Mouse (Mus musculus) lung, adult 2 months (tissue): ENCODE results near the gene Ddx58.

Experiments
- CTCF ChIP-seq: fragments of 200-500 bp; IDR thresholded peaks from 2 replicates; pipeline ENCODE4 v1.5.1; 2011; ENCODE audit warnings: mild to moderate bottlenecking, low read length, control low read depth; ENCODE audit not compliant: insufficient read depth
- POLR2A ChIP-seq: fragments of 200-500 bp; IDR thresholded peaks from 2 replicates; pipeline ENCODE4 v1.6.1; 2011; ENCODE audit warnings: low read depth, mild to moderate bottlenecking, control low read depth, low read length, borderline replicate concordance; ENCODE audit errors: extremely low read depth

- TF ChIP-seq CTCF = no peak
- TF ChIP-seq POLR2A = no peak
These were observed 27.5 kb downstream of the Ddx58 start for GRCm38 (mm10) chr4:40212177-40212576.
